Mouse (Mus musculus): ENCODE measurements around the gene Ccm2l. TPM values are rescaled to one million over a fixed set of nuclear protein-coding genes. Genes with fewer than 3 reads are reported as not detected.
A peak's percentile ranks its signal among the peaks of the same experiment; 100 is the strongest.

The Ccm2l gene
- polyA plus RNA-seq, 1 experiment from 2014 or later = 1.2 TPM

DNA sequence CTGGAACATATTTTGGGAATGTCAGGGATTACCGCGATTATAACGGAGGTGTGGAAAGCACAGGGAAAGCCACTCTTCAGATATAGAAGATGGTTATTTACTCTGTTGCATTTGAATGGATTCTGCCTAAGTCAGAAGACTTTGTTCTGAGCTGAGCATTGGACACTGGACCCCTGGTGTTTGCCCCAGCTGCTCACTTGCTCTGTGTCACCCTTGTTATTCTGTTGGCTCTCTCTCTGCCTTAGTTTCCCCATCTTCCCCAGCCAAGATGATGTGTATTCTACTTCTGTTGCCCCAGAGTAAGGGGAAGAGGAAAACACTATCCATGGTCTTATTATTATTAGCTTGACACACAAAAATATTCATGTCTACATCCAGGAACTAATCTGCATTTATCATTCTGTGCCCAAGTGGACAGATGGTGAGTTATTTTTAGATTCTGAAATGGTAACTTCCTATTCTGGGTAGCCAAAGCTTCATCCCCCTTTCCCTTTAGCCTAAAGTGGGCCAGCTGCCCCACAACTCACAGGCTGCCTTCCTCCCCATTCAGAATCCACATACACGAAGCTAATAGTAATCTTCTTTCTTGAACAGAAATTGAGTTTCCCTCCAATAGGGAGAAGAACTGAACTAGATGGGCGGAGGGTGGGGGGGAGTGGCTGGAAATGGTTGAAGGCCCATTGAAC lies 32.1 kb upstream of the Ccm2l start:
- no peak for DNase-seq (ENCODE audit: low spot score)
- no peaks in the 10 kb centered on the region for H3K36me3 ChIP-seq
- peaks cover 36% of the 10 kb centered on the region for H3K4me1 ChIP-seq
- H3K9me3 ChIP-seq (replicated peaks) = no peaks in the 10 kb centered on the region
- H3K27me3 ChIP-seq (ENCODE audit: low read depth, poor library complexity, severe bottlenecking) = peaks cover 46% of the 10 kb centered on the region
- no peak overlapping the region for H3K27ac ChIP-seq (replicated peaks)
- peak overlapping the region; percentile 71 for H3K4me3 ChIP-seq
- WGBS = 71% methylated on average over 5 of the region's 5 CpGs

DNA sequence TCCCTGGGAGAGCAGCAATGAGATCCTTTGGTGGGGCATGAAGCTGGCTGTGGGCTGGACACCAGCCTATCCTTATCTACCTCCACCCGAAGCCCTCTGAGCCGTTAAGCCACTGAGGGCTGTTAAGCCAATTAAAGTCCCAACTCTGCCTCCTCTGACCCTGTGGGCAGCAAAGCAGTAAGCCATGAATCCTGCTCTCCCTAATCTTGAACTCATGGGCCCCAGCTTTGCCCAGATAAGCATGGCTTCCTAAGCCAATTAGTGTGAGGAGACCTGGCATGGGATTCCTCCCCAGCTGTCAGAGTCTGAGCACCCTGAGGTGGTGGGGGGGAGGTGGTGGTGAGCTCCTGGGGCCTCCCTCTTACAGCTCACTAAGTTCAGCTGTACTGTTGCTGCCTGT lies 29.1 kb upstream of the Ccm2l start:
- 18% methylated on average over 2 of the region's 2 CpGs for WGBS
- H3K36me3 ChIP-seq = no peaks in the 10 kb centered on the region

GRCm38 (mm10) chr2:153043886-153044285 lies 21.9 kb upstream of the Ccm2l start:
- DNase-seq (ENCODE audit: low spot score) = no peak
- 64% methylated on average over 3 of the region's 3 CpGs for WGBS
- H3K9me3 ChIP-seq (replicated peaks) = no peaks in the 10 kb centered on the region
- H3K27ac ChIP-seq (replicated peaks) = no peak overlapping the region
- no peaks in the 10 kb centered on the region for H3K36me3 ChIP-seq
- H3K27me3 ChIP-seq (ENCODE audit: low read depth, poor library complexity, severe bottlenecking) = 0 out of 2 replicates have a peak, but pooled peaks cover 3% of the 10 kb centered on the region
- H3K4me3 ChIP-seq = no peak overlapping the region
- peaks cover 3% of the 10 kb centered on the region; the same call in 1 of the 2 replicates for H3K4me1 ChIP-seq

More for the DNA sequence above, 29.1 kb upstream of the Ccm2l start:
- no peaks in the 10 kb centered on the region for H3K9me3 ChIP-seq (replicated peaks)
- H3K4me3 ChIP-seq = no peak overlapping the region
- peaks cover 24% of the 10 kb centered on the region for H3K27me3 ChIP-seq (ENCODE audit: low read depth, poor library complexity, severe bottlenecking)
- DNase-seq (ENCODE audit: low spot score) = no peak
- H3K4me1 ChIP-seq = peaks cover 28% of the 10 kb centered on the region
- H3K27ac ChIP-seq (replicated peaks) = no peak overlapping the region

GRCm38 (mm10) chr2:153045884-153046299 lies 19.9 kb upstream of the Ccm2l start:
- H3K9me3 ChIP-seq (replicated peaks) = no peaks in the 10 kb centered on the region
- H3K36me3 ChIP-seq = no peaks in the 10 kb centered on the region
- H3K4me3 ChIP-seq = no peak overlapping the region
- peaks cover 11% of the 10 kb centered on the region; the same call in 1 of the 2 replicates for H3K27me3 ChIP-seq (ENCODE audit: low read depth, poor library complexity, severe bottlenecking)
- peaks cover 2% of the 10 kb centered on the region; the same call in 1 of the 2 replicates for H3K4me1 ChIP-seq
- DNase-seq (ENCODE audit: low spot score) = no peak
- WGBS = 58% methylated on average over 8 of the region's 8 CpGs
- no peak overlapping the region for H3K27ac ChIP-seq (replicated peaks)

GRCm38 (mm10) chr2:153047828-153048465 lies 17.8 kb upstream of the Ccm2l start:
- peak; percentile 43 for DNase-seq (ENCODE audit: low spot score)
- H3K4me1 ChIP-seq = peaks cover 10% of the 10 kb centered on the region
- no peak overlapping the region for H3K4me3 ChIP-seq
- no peak overlapping the region for H3K27ac ChIP-seq (replicated peaks)
- peaks cover 32% of the 10 kb centered on the region for H3K27me3 ChIP-seq (ENCODE audit: low read depth, poor library complexity, severe bottlenecking)
- H3K36me3 ChIP-seq = no peaks in the 10 kb centered on the region
- no peaks in the 10 kb centered on the region for H3K9me3 ChIP-seq (replicated peaks)
- 46% methylated on average over 17 of the region's 17 CpGs for WGBS

- Histone ChIP-seq H3K36me3 (peaks cover 3% of the 10 kb centered on the region; the same call in 1 of the 2 replicates), H3K27me3 (ENCODE audit: low read depth, poor library complexity, severe bottlenecking) (peaks cover 43% of the 10 kb centered on the region), H3K9me3 (replicated peaks) (no peaks in the 10 kb centered on the region), H3K4me1 (peaks cover 10% of the 10 kb centered on the region), H3K4me3 (no peak overlapping the region), H3K27ac (replicated peaks) (no peak overlapping the region)
- WGBS = 62% methylated on average over 9 of the region's 9 CpGs
- DNase-seq (ENCODE audit: low spot score) = no peak
Measured at GRCm38 (mm10) chr2:153049288-153049996, 16.3 kb upstream of the Ccm2l start.

GRCm38 (mm10) chr2:153049997-153050358 lies 15.8 kb upstream of the Ccm2l start:
- peaks cover 10% of the 10 kb centered on the region for H3K4me1 ChIP-seq
- no peaks in the 10 kb centered on the region for H3K9me3 ChIP-seq (replicated peaks)
- DNase-seq (ENCODE audit: low spot score) = no peak
- H3K4me3 ChIP-seq = no peak overlapping the region
- WGBS = 91% methylated on average over 4 of the region's 4 CpGs
- H3K27ac ChIP-seq (replicated peaks) = no peak overlapping the region
- H3K27me3 ChIP-seq (ENCODE audit: low read depth, poor library complexity, severe bottlenecking) = peaks cover 46% of the 10 kb centered on the region
- peaks cover 7% of the 10 kb centered on the region; the same call in 1 of the 2 replicates for H3K36me3 ChIP-seq

DNA sequence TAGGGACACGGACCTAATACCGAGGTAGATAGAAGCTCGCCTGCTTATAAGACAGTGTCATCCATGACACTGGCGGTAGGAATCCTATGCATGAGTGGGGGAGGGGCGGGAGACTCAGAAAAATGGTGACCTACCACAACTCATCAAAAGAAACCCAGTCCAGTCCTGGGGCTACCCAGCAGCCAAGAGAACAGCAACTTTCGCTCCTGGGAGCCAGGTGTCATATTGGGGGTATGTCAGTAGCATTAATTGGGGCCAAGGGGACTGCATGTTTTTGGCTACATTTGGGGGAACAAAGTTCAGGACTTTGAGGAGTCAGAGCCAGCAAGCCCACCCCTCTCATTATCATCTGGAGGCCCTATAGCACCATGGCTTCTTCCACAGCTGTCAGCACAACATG lies 14.7 kb upstream of the Ccm2l start:
- peaks cover 8% of the 10 kb centered on the region for H3K4me1 ChIP-seq
- peaks cover 7% of the 10 kb centered on the region; the same call in 1 of the 2 replicates for H3K36me3 ChIP-seq
- no peak overlapping the region for H3K27ac ChIP-seq (replicated peaks)
- H3K4me3 ChIP-seq = no peak overlapping the region
- no peak for DNase-seq (ENCODE audit: low spot score)
- 84% methylated on average over 6 of the region's 6 CpGs for WGBS
- H3K9me3 ChIP-seq (replicated peaks) = no peaks in the 10 kb centered on the region
- H3K27me3 ChIP-seq (ENCODE audit: low read depth, poor library complexity, severe bottlenecking) = peaks cover 46% of the 10 kb centered on the region

GRCm38 (mm10) chr2:153051537-153051936 lies 14.2 kb upstream of the Ccm2l start:
- no peak overlapping the region for H3K4me3 ChIP-seq
- no peak for DNase-seq (ENCODE audit: low spot score)
- H3K4me1 ChIP-seq = peaks cover 8% of the 10 kb centered on the region
- H3K27me3 ChIP-seq (ENCODE audit: low read depth, poor library complexity, severe bottlenecking) = peaks cover 46% of the 10 kb centered on the region
- H3K9me3 ChIP-seq (replicated peaks) = no peaks in the 10 kb centered on the region
- H3K36me3 ChIP-seq = peaks cover 7% of the 10 kb centered on the region; the same call in 1 of the 2 replicates
- 79% methylated on average over 9 of the region's 9 CpGs for WGBS
- H3K27ac ChIP-seq (replicated peaks) = no peak overlapping the region

DNA sequence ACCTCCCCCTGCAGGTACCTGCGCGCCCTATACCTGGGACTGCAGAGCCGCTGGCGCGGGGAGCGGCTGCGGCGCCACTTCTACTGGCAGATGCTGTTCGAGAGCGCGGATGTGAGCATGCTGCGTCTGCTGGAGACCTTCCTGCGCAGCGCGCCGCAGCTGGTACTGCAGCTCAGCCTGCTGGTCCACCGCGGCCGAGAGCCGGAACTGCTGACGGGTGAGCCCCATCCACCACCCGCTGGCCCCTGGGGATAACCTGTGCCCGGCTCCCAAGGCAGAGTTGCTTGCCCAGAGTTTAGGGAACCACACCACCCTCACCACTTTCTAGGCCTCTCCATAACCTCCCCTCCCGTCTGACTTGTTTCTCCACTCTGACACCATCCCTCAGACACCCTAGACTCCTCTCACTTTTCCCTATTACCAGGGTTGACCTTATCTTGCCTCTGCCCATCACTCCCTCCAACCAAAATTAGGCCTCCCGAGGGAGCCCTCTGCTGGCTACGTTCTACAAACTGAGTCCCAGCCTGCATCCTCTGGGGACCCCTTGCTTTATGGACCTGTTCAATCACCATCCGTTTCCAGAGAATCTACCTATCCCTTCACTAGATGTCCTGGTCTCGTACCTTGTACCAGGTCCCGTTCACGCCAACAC lies 12.9 kb upstream of the Ccm2l start:
- peak overlapping the region; percentile 34 for H3K4me3 ChIP-seq
- no peak for DNase-seq (ENCODE audit: low spot score)
- H3K36me3 ChIP-seq = peaks cover 7% of the 10 kb centered on the region; the same call in 1 of the 2 replicates
- WGBS = 9% methylated on average over 30 of the region's 30 CpGs
- H3K9me3 ChIP-seq (replicated peaks) = no peaks in the 10 kb centered on the region
- no peak overlapping the region for H3K27ac ChIP-seq (replicated peaks)
- peaks cover 46% of the 10 kb centered on the region for H3K27me3 ChIP-seq (ENCODE audit: low read depth, poor library complexity, severe bottlenecking)
- H3K4me1 ChIP-seq = peaks cover 8% of the 10 kb centered on the region

DNA sequence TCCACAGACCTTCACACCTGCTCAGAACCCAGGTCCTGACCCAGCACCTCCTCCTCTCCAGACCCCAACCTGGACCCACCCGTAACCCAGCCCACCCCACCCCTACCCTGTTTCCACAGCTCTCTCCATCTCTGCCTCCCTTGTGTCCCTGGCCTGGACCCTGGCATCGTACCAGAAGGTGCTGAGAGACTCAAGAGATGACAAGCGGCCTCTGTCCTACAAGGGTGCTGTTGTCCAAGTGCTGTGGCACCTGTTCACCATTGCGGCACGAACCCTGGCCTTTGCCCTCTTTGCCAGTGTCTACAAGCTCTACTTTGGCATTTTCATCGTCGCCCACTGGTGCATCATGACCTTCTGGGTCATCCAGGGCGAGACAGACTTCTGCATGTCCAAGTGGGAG lies 11.9 kb upstream of the Ccm2l start:
- DNase-seq (ENCODE audit: low spot score) = no peak
- 89% methylated on average over 8 of the region's 8 CpGs for WGBS
- Histone ChIP-seq H3K27me3 (ENCODE audit: low read depth, poor library complexity, severe bottlenecking) (peaks cover 46% of the 10 kb centered on the region), H3K4me1 (peaks cover 8% of the 10 kb centered on the region), H3K9me3 (replicated peaks) (no peaks in the 10 kb centered on the region), H3K4me3 (no peak overlapping the region), H3K36me3 (peaks cover 7% of the 10 kb centered on the region; the same call in 1 of the 2 replicates), H3K27ac (replicated peaks) (no peak overlapping the region)

DNA sequence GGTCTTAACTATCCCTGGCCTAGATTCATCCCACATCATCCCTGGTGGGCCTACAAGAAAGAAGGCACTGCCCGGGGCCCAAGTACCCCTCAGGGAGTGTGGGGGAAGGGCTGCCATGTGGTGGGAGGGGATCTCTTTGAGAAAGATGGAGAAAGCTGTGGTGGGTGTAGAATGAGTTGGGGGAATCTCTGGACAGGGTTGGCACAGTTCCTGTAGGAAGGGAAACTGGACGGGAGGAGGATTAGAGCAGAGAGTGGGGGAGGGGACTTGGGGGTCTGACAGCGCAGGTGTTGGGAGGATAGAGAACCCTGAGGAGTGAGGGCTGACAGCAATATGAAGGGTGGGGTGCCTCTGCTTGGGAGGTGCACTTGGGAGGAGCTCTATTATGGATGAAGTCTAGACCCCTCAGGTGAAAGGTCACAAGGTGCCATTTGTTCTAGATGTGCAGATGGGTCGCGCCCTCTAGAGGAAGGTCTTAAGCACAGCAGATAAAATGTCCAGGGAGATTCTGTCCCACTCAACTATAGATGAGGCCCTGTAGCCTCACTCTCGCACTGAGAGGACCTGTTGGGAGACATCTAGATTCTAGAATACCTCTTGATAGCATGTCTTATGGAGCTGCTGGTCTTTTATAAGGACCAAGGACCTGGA lies 10.4 kb upstream of the Ccm2l start:
- peaks cover 42% of the 10 kb centered on the region for H3K27me3 ChIP-seq (ENCODE audit: low read depth, poor library complexity, severe bottlenecking)
- H3K9me3 ChIP-seq (replicated peaks) = no peaks in the 10 kb centered on the region
- peaks cover 7% of the 10 kb centered on the region; the same call in 1 of the 2 replicates for H3K36me3 ChIP-seq
- 63% methylated on average over 6 of the region's 6 CpGs for WGBS
- no peak overlapping the region for H3K4me3 ChIP-seq
- H3K4me1 ChIP-seq = peaks cover 8% of the 10 kb centered on the region
- no peak for DNase-seq (ENCODE audit: low spot score)
- no peak overlapping the region for H3K27ac ChIP-seq (replicated peaks)
